Mouse (Mus musculus): ENCODE results near the gene Meiob. TPM values are rescaled to one million over a fixed set of nuclear protein-coding genes. Genes with fewer than 3 reads are reported as not detected.

The Meiob gene
- polyA plus RNA-seq, 1 experiment from 2014 or later = not detected

GRCm38 (mm10) chr17:24857831-24858470 is 53.9 kb downstream of the Meiob start:
- peaks cover 2% of the 10 kb centered on the region; the same call in 1 of the 2 replicates for H3K36me3 ChIP-seq (ENCODE audit: control insufficient read depth, insufficient read depth)
- no peaks in the 10 kb centered on the region for H3K9me3 ChIP-seq (ENCODE audit: control insufficient read depth, low read length)
- H3K4me3 ChIP-seq (replicated peaks; ENCODE audit: low read length) = no peak overlapping the region
- no peak overlapping the region for H3K9ac ChIP-seq (replicated peaks; ENCODE audit: low read depth, low read length)
- ATAC-seq = no peak
- H3K27me3 ChIP-seq (replicated peaks; ENCODE audit: control insufficient read depth, insufficient read depth, low read length) = no peaks in the 10 kb centered on the region
- no peak overlapping the region for H3K4me2 ChIP-seq (ENCODE audit: low read length)
- WGBS = 89% methylated on average over 8 of the region's 8 CpGs
- H3K27ac ChIP-seq (ENCODE audit: low read length) = no peak overlapping the region
- H3K4me1 ChIP-seq (replicated peaks; ENCODE audit: control insufficient read depth, insufficient read depth, low read length) = peaks cover 4% of the 10 kb centered on the region; the same call in 1 of the 2 replicates

- Histone ChIP-seq H3K9ac (replicated peaks; ENCODE audit: low read depth, low read length) (no peak overlapping the region), H3K27ac (ENCODE audit: low read length) (no peak overlapping the region), H3K4me3 (replicated peaks; ENCODE audit: low read length) (no peak overlapping the region), H3K4me2 (ENCODE audit: low read length) (no peak overlapping the region), H3K4me1 (replicated peaks; ENCODE audit: control insufficient read depth, insufficient read depth, low read length) (peaks cover 4% of the 10 kb centered on the region; the same call in 1 of the 2 replicates), H3K27me3 (replicated peaks; ENCODE audit: control insufficient read depth, insufficient read depth, low read length) (no peaks in the 10 kb centered on the region), H3K36me3 (ENCODE audit: control insufficient read depth, insufficient read depth) (peaks cover 2% of the 10 kb centered on the region; the same call in 1 of the 2 replicates), H3K9me3 (ENCODE audit: control insufficient read depth, low read length) (no peaks in the 10 kb centered on the region)
- no peak for ATAC-seq
- 85% methylated on average over 6 of the region's 6 CpGs for WGBS
These were observed 54.9 kb downstream of the Meiob start for GRCm38 (mm10) chr17:24858967-24859366.

GRCm38 (mm10) chr17:24860076-24860475 is 56.0 kb downstream of the Meiob start:
- H3K27ac ChIP-seq (ENCODE audit: low read length) = no peak overlapping the region
- peaks cover 4% of the 10 kb centered on the region; the same call in 1 of the 2 replicates for H3K4me1 ChIP-seq (replicated peaks; ENCODE audit: control insufficient read depth, insufficient read depth, low read length)
- no peak overlapping the region for H3K4me3 ChIP-seq (replicated peaks; ENCODE audit: low read length)
- no peaks in the 10 kb centered on the region for H3K9me3 ChIP-seq (ENCODE audit: control insufficient read depth, low read length)
- H3K27me3 ChIP-seq (replicated peaks; ENCODE audit: control insufficient read depth, insufficient read depth, low read length) = no peaks in the 10 kb centered on the region
- H3K9ac ChIP-seq (replicated peaks; ENCODE audit: low read depth, low read length) = no peak overlapping the region
- ATAC-seq = no peak
- peaks cover 2% of the 10 kb centered on the region; the same call in 1 of the 2 replicates for H3K36me3 ChIP-seq (ENCODE audit: control insufficient read depth, insufficient read depth)
- H3K4me2 ChIP-seq (ENCODE audit: low read length) = no peak overlapping the region
- 92% methylated on average over 8 of the region's 8 CpGs for WGBS

GRCm38 (mm10) chr17:24861785-24862184 is 57.7 kb downstream of the Meiob start:
- Histone ChIP-seq H3K36me3 (ENCODE audit: control insufficient read depth, insufficient read depth) (peaks cover 5% of the 10 kb centered on the region; the same call in 1 of the 2 replicates), H3K27ac (ENCODE audit: low read length) (no peak overlapping the region), H3K9ac (replicated peaks; ENCODE audit: low read depth, low read length) (no peak overlapping the region), H3K4me2 (ENCODE audit: low read length) (no peak overlapping the region), H3K4me3 (replicated peaks; ENCODE audit: low read length) (no peak overlapping the region), H3K9me3 (ENCODE audit: control insufficient read depth, low read length) (no peaks in the 10 kb centered on the region), H3K27me3 (replicated peaks; ENCODE audit: control insufficient read depth, insufficient read depth, low read length) (no peaks in the 10 kb centered on the region), H3K4me1 (replicated peaks; ENCODE audit: control insufficient read depth, insufficient read depth, low read length) (peaks cover 4% of the 10 kb centered on the region; the same call in 1 of the 2 replicates)
- 92% methylated on average over 3 of the region's 3 CpGs for WGBS
- no peak for ATAC-seq

- H3K27ac ChIP-seq (ENCODE audit: low read length) = no peak within 1 kb of the TSS
- no peaks in the 10 kb centered on the region for H3K9me3 ChIP-seq (ENCODE audit: control insufficient read depth, low read length)
- no peak within 1 kb of the TSS for H3K4me3 ChIP-seq (replicated peaks; ENCODE audit: low read length)
- no peaks in the 10 kb centered on the region for H3K27me3 ChIP-seq (replicated peaks; ENCODE audit: control insufficient read depth, insufficient read depth, low read length)
- WGBS = 91% methylated on average over 8 of the region's 8 CpGs
- ATAC-seq = no peak
- H3K9ac ChIP-seq (replicated peaks; ENCODE audit: low read depth, low read length) = no peak within 1 kb of the TSS
- H3K36me3 ChIP-seq (ENCODE audit: control insufficient read depth, insufficient read depth) = 0 out of 2 replicates have a peak, but pooled peaks cover 5% of the 10 kb centered on the region
- no peaks in the 10 kb centered on the region for H3K4me1 ChIP-seq (replicated peaks; ENCODE audit: control insufficient read depth, insufficient read depth, low read length)
- no peak within 1 kb of the TSS for H3K4me2 ChIP-seq (ENCODE audit: low read length)
These were observed 61.7 kb downstream of the Meiob start, which contains the start of gene Igfals for GRCm38 (mm10) chr17:24865776-24866175. TSS of gene Igfals (plus strand) at chr17:24865997.

- Histone ChIP-seq H3K27ac (ENCODE audit: low read length) (no peak overlapping the region), H3K9ac (replicated peaks; ENCODE audit: low read depth, low read length) (no peak overlapping the region), H3K4me2 (ENCODE audit: low read length) (no peak overlapping the region), H3K27me3 (replicated peaks; ENCODE audit: control insufficient read depth, insufficient read depth, low read length) (no peaks in the 10 kb centered on the region), H3K4me1 (replicated peaks; ENCODE audit: control insufficient read depth, insufficient read depth, low read length) (no peaks in the 10 kb centered on the region), H3K36me3 (ENCODE audit: control insufficient read depth, insufficient read depth) (0 out of 2 replicates have a peak, but pooled peaks cover 3% of the 10 kb centered on the region), H3K9me3 (ENCODE audit: control insufficient read depth, low read length) (no peaks in the 10 kb centered on the region), H3K4me3 (replicated peaks; ENCODE audit: low read length) (no peak overlapping the region)
- WGBS = 95% methylated on average over 10 of the region's 10 CpGs
- ATAC-seq = no peak
These were observed 63.8 kb downstream of the Meiob start for GRCm38 (mm10) chr17:24867914-24868313.

- no peaks in the 10 kb centered on the region for H3K27me3 ChIP-seq (replicated peaks; ENCODE audit: control insufficient read depth, insufficient read depth, low read length)
- ATAC-seq = no peak
- H3K4me3 ChIP-seq (replicated peaks; ENCODE audit: low read length) = no peak overlapping the region
- no peak overlapping the region for H3K9ac ChIP-seq (replicated peaks; ENCODE audit: low read depth, low read length)
- H3K36me3 ChIP-seq (ENCODE audit: control insufficient read depth, insufficient read depth) = no peaks in the 10 kb centered on the region
- H3K4me1 ChIP-seq (replicated peaks; ENCODE audit: control insufficient read depth, insufficient read depth, low read length) = no peaks in the 10 kb centered on the region
- H3K9me3 ChIP-seq (ENCODE audit: control insufficient read depth, low read length) = no peaks in the 10 kb centered on the region
- no peak overlapping the region for H3K27ac ChIP-seq (ENCODE audit: low read length)
- no peak overlapping the region for H3K4me2 ChIP-seq (ENCODE audit: low read length)
- WGBS = 51% methylated on average over 4 of the region's 4 CpGs
These were observed 69.8 kb downstream of the Meiob start for GRCm38 (mm10) chr17:24873695-24874404.

GRCm38 (mm10) chr17:24874405-24874745 is 70.3 kb downstream of the Meiob start:
- no peaks in the 10 kb centered on the region for H3K9me3 ChIP-seq (ENCODE audit: control insufficient read depth, low read length)
- no peak overlapping the region for H3K27ac ChIP-seq (ENCODE audit: low read length)
- ATAC-seq = no peak
- H3K9ac ChIP-seq (replicated peaks; ENCODE audit: low read depth, low read length) = no peak overlapping the region
- H3K4me3 ChIP-seq (replicated peaks; ENCODE audit: low read length) = no peak overlapping the region
- H3K36me3 ChIP-seq (ENCODE audit: control insufficient read depth, insufficient read depth) = no peaks in the 10 kb centered on the region
- H3K27me3 ChIP-seq (replicated peaks; ENCODE audit: control insufficient read depth, insufficient read depth, low read length) = no peaks in the 10 kb centered on the region
- H3K4me2 ChIP-seq (ENCODE audit: low read length) = no peak overlapping the region
- WGBS = 33% methylated on average over 1 of the region's 1 CpGs
- no peaks in the 10 kb centered on the region for H3K4me1 ChIP-seq (replicated peaks; ENCODE audit: control insufficient read depth, insufficient read depth, low read length)

- Histone ChIP-seq H3K9ac (replicated peaks; ENCODE audit: low read depth, low read length) (no peak overlapping the region), H3K27me3 (replicated peaks; ENCODE audit: control insufficient read depth, insufficient read depth, low read length) (no peaks in the 10 kb centered on the region), H3K27ac (ENCODE audit: low read length) (no peak overlapping the region), H3K4me1 (replicated peaks; ENCODE audit: control insufficient read depth, insufficient read depth, low read length) (no peaks in the 10 kb centered on the region), H3K4me3 (replicated peaks; ENCODE audit: low read length) (no peak overlapping the region), H3K4me2 (ENCODE audit: low read length) (no peak overlapping the region), H3K9me3 (ENCODE audit: control insufficient read depth, low read length) (no peaks in the 10 kb centered on the region), H3K36me3 (ENCODE audit: control insufficient read depth, insufficient read depth) (no peaks in the 10 kb centered on the region)
- no peak for ATAC-seq
- WGBS = 83% methylated on average over 8 of the region's 8 CpGs
These were observed 70.9 kb downstream of the Meiob start for GRCm38 (mm10) chr17:24874989-24875388.

Measured in forebrain, embryonic 16.5 days (tissue).